In the genomic region with DNA sequence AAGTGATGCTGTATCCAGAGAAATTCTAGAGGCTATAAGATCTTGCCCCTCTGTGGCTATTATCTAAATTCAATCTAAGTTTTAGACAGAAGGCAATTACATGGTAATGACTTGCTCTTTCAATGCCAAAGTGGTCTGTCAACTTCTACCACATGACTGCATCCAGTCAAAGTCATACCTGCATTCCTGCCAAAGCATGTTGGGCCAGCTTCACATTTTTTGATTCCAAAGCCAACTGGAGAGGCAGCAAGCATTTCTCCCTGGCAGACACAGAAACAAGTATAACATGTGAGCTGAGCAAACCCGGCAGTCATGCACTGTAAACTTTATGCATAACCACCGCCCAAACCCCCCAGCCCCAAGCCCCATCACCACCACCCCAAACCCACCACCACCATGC, we compare ENCODE assay signal across 18 mouse cellular contexts. TPM values are rescaled to one million over a fixed set of nuclear protein-coding genes. Genes with fewer than 3 reads are reported as not detected.
DNase-seq lines count a peak whose midpoint lies in the region; TF ChIP-seq lines count a peak whose summit lies in the region.
"Had no signal": no experiment of that assay in that cellular context is flagged by ENCODE, and none has a peak within 500 bp of the region (broad histone marks: within the 10 kb centered on the region; RNA-seq: fewer than 3 reads in every experiment).

No protein-coding gene starts in this region.

- TF ChIP-seq CTCF in brain, embryonic 14.5 days (IDR thresholded peaks at IDR 0.05; ENCODE audit: borderline replicate concordance, extremely low read depth, insufficient read depth, insufficient read length) = no peak

- TF ChIP-seq POLR2A in brain, embryonic 14.5 days (IDR thresholded peaks at IDR 0.05; ENCODE audit: borderline replicate concordance, extremely low read depth, insufficient read depth, insufficient read length, poor library complexity, severe bottlenecking) = no peak

- peak; percentile 46 to 71 for DNase-seq in cerebellum, postnatal 14 days
- DNase-seq in cerebellum, postnatal 36 days = no peak
- DNase-seq in heart, postnatal 4 days = peak; percentile 5
- DNase-seq in heart, adult 9 months (ENCODE audit: low spot score in 2 of 2) = no peak
- DNase-seq in kidney, adult 9 months = peak; percentile 25
- DNase-seq in kidney, adult 18-20 months = no peak
- DNase-seq in brain, embryonic 14.5 days (ENCODE audit: low read depth) = peak; percentile 34
- DNase-seq: adrenal gland, postnatal 10 days; adrenal gland, postnatal 36 days; B cell, adult 2 months; cerebellum, adult 11 months; cerebellum, adult 8-10 months; cerebellum, postnatal 25 days; embryo, embryonic 11 days; gastrocnemius, adult 2 months; gastrocnemius, postnatal 14 days; heart, adult 11 months had no signal

RNA-seq across cellular contexts. Expression of gene Arfgef3, which starts 44.6 kb away (rescaled TPM):
- total RNA-seq in heart, postnatal 4 days (2021) = 1 to 10 TPM; 2.1 TPM
- polyA plus RNA-seq in brain, embryonic 14.5 days (2012; rRNA removed) = 4.4 and 7.4 TPM in 2 replicates
- polyA plus RNA-seq: G1E had no signal

Comparison
In these comparisons a context has a peak if more than half of its experiments do, and no peak if none do; other contexts are left out.
1. DNase-seq: peak in cerebellum, postnatal 14 days (2 of 2), heart, postnatal 4 days (single experiment), kidney, adult 9 months (single experiment) and brain, embryonic 14.5 days (single experiment); none in cerebellum, postnatal 36 days (0 of 2), heart, adult 9 months (0 of 2) and kidney, adult 18-20 months (single experiment).